Mouse (Mus musculus) left cerebral cortex, adult 18-20 months (tissue): ENCODE results near the gene Hand1. TPM values are rescaled to one million over a fixed set of nuclear protein-coding genes. Genes with fewer than 3 reads are reported as not detected.
A peak's percentile ranks its signal among the peaks of the same experiment; 100 is the strongest.
"Not testable (repeated sequence)": the region's sequence is repeated elsewhere in the genome, so short reads cannot be mapped to it uniquely, and the experiment has no call there.

ENCODE experiments used
- DNase-seq, 2 experiments: peaks; one replicate each; pipeline ENCODE4 v3.0.0; 2021 to 2022; ENCODE audit warnings: low spot score in 2 of 2, mixed read lengths in 1 of 2
- total RNA-seq, 2 experiments: library from RNA; stranded (reverse); gene quantifications; 2 replicates each; pipeline ENCODE4 v1.2.3; 2021

Gene Hand1
- total RNA-seq, 2 experiments from 2014 or later: not detected

GRCm38 (mm10) chr11:57834031-57834430 is 1.4 kb upstream of the Hand1 start:
- DNase-seq: no peak

- DNase-seq: no peak
Measured at GRCm38 (mm10) chr11:57833296-57833977, 819 bp upstream of the Hand1 start.

GRCm38 (mm10) chr11:57831861-57832260 is 757 bp downstream of the Hand1 start:
- DNase-seq: no peak

- DNase-seq: no peak
Measured at GRCm38 (mm10) chr11:57831281-57831781, 1.3 kb downstream of the Hand1 start.

GRCm38 (mm10) chr11:57829871-57830775 is 2.5 kb downstream of the Hand1 start:
- no peak for DNase-seq

- DNase-seq: no peak
Measured at GRCm38 (mm10) chr11:57828955-57829870, 3.4 kb downstream of the Hand1 start.

GRCm38 (mm10) chr11:57827915-57828545 is 4.6 kb downstream of the Hand1 start:
- DNase-seq: no peak

- no peak for DNase-seq
Measured at GRCm38 (mm10) chr11:57827048-57827914, 5.3 kb downstream of the Hand1 start.

- DNase-seq: not testable (repeated sequence)
Measured at GRCm38 (mm10) chr11:57825234-57825633, 7.4 kb downstream of the Hand1 start.

- DNase-seq: no peak
Measured at GRCm38 (mm10) chr11:57823714-57824113, 8.9 kb downstream of the Hand1 start.

- DNase-seq: not testable (repeated sequence)
Measured at GRCm38 (mm10) chr11:57823159-57823558, 9.5 kb downstream of the Hand1 start.

GRCm38 (mm10) chr11:57819999-57820581 is 12.5 kb downstream of the Hand1 start:
- peak; percentile 78 to 80 for DNase-seq

GRCm38 (mm10) chr11:57818189-57818588 is 14.4 kb downstream of the Hand1 start:
- DNase-seq: no peak

GRCm38 (mm10) chr11:57813641-57814040 is 19.0 kb downstream of the Hand1 start:
- no peak for DNase-seq

- DNase-seq: no peak
Measured at GRCm38 (mm10) chr11:57812212-57812611, 20.4 kb downstream of the Hand1 start.

GRCm38 (mm10) chr11:57811006-57811405 is 21.6 kb downstream of the Hand1 start:
- DNase-seq: no peak

GRCm38 (mm10) chr11:57809732-57810098 is 22.9 kb downstream of the Hand1 start:
- no peak for DNase-seq

GRCm38 (mm10) chr11:57809017-57809731 is 23.4 kb downstream of the Hand1 start:
- DNase-seq: no peak

- DNase-seq: no peak
Measured at GRCm38 (mm10) chr11:57805047-57805446, 27.6 kb downstream of the Hand1 start.
